Mouse (Mus musculus) brain, embryonic 14.5 days (tissue): ENCODE results near the gene Adcy5.

Experiments
- CTCF ChIP-seq: fragments of 200-500 bp; IDR thresholded peaks from 2 replicates; pipeline ENCODE4 v1.5.1; 2012; ENCODE audit warnings: inconsistent platforms, mild to moderate bottlenecking, moderate library complexity, borderline replicate concordance; ENCODE audit not compliant: insufficient read depth, insufficient read length; ENCODE audit errors: extremely low read depth
- POLR2A ChIP-seq: fragments of 200-500 bp; IDR thresholded peaks from 2 replicates; pipeline ENCODE4 v1.6.1; 2012; ENCODE audit warnings: mild to moderate bottlenecking, inconsistent platforms, borderline replicate concordance; ENCODE audit not compliant: poor library complexity, insufficient read depth, insufficient read length, severe bottlenecking; ENCODE audit errors: extremely low read depth

GRCm38 (mm10) chr16:35237091-35237490 is 82.4 kb downstream of the Adcy5 start:
- TF ChIP-seq CTCF (no peak), POLR2A (no peak)
